Mouse (Mus musculus): Measurements from ENCODE around the gene Fbxo3. TPM values are rescaled to one million over a fixed set of nuclear protein-coding genes. Genes with fewer than 3 reads are reported as not detected.

The Fbxo3 gene
- polyA plus RNA-seq, 1 experiment = 27.4 TPM

- TF ChIP-seq POLR2A (IDR thresholded peaks at IDR 0.05; ENCODE audit: control insufficient read depth, low read depth, low read length) (no peak), CTCF (IDR thresholded peaks at IDR 0.05; ENCODE audit: control insufficient read depth, insufficient read depth, insufficient replicate concordance, low read depth, low read length) (no peak)
- Histone ChIP-seq H3K36me3 (ENCODE audit: control insufficient read depth, insufficient read depth, low read length) (peaks cover 5% of the 10 kb centered on the region), H3K27ac (ENCODE audit: control insufficient read depth, insufficient read depth, low read depth, low read length) (no peak overlapping the region), H3K27me3 (ENCODE audit: control insufficient read depth, insufficient read depth, low read length) (no peaks in the 10 kb centered on the region), H3K4me1 (ENCODE audit: control insufficient read depth, insufficient read depth, low read length) (no peaks in the 10 kb centered on the region), H3K4me3 (ENCODE audit: control insufficient read depth, low read depth, low read length) (no peak overlapping the region)
Observed at GRCm38 (mm10) chr2:104036316-104036715, 8.8 kb downstream of the Fbxo3 start.

GRCm38 (mm10) chr2:104038236-104038635 lies 10.7 kb downstream of the Fbxo3 start:
- TF ChIP-seq CTCF (IDR thresholded peaks at IDR 0.05; ENCODE audit: control insufficient read depth, insufficient read depth, insufficient replicate concordance, low read depth, low read length) (no peak), POLR2A (IDR thresholded peaks at IDR 0.05; ENCODE audit: control insufficient read depth, low read depth, low read length) (no peak)
- Histone ChIP-seq H3K27me3 (ENCODE audit: control insufficient read depth, insufficient read depth, low read length) (no peaks in the 10 kb centered on the region), H3K4me1 (ENCODE audit: control insufficient read depth, insufficient read depth, low read length) (no peaks in the 10 kb centered on the region), H3K4me3 (ENCODE audit: control insufficient read depth, low read depth, low read length) (no peak overlapping the region), H3K27ac (ENCODE audit: control insufficient read depth, insufficient read depth, low read depth, low read length) (no peak overlapping the region), H3K36me3 (ENCODE audit: control insufficient read depth, insufficient read depth, low read length) (peaks cover 5% of the 10 kb centered on the region)

- TF ChIP-seq CTCF (IDR thresholded peaks at IDR 0.05; ENCODE audit: control insufficient read depth, insufficient read depth, insufficient replicate concordance, low read depth, low read length) = no peak
- TF ChIP-seq POLR2A (IDR thresholded peaks at IDR 0.05; ENCODE audit: control insufficient read depth, low read depth, low read length) = no peak
- no peaks in the 10 kb centered on the region for H3K27me3 ChIP-seq (ENCODE audit: control insufficient read depth, insufficient read depth, low read length)
- no peak overlapping the region for H3K4me3 ChIP-seq (ENCODE audit: control insufficient read depth, low read depth, low read length)
- 0 out of 2 replicates have a peak, but pooled peaks cover 2% of the 10 kb centered on the region for H3K4me1 ChIP-seq (ENCODE audit: control insufficient read depth, insufficient read depth, low read length)
- H3K36me3 ChIP-seq (ENCODE audit: control insufficient read depth, insufficient read depth, low read length) = peaks cover 2% of the 10 kb centered on the region
- no peak overlapping the region for H3K27ac ChIP-seq (ENCODE audit: control insufficient read depth, insufficient read depth, low read depth, low read length)
Observed at GRCm38 (mm10) chr2:104041632-104042031, 14.1 kb downstream of the Fbxo3 start.

GRCm38 (mm10) chr2:104042766-104043165 lies 15.2 kb downstream of the Fbxo3 start:
- Histone ChIP-seq H3K27me3 (ENCODE audit: control insufficient read depth, insufficient read depth, low read length) (no peaks in the 10 kb centered on the region), H3K4me1 (ENCODE audit: control insufficient read depth, insufficient read depth, low read length) (0 out of 2 replicates have a peak, but pooled peaks cover 2% of the 10 kb centered on the region), H3K4me3 (ENCODE audit: control insufficient read depth, low read depth, low read length) (no peak overlapping the region), H3K36me3 (ENCODE audit: control insufficient read depth, insufficient read depth, low read length) (peaks cover 2% of the 10 kb centered on the region), H3K27ac (ENCODE audit: control insufficient read depth, insufficient read depth, low read depth, low read length) (no peak overlapping the region)
- TF ChIP-seq CTCF (IDR thresholded peaks at IDR 0.05; ENCODE audit: control insufficient read depth, insufficient read depth, insufficient replicate concordance, low read depth, low read length) (no peak), POLR2A (IDR thresholded peaks at IDR 0.05; ENCODE audit: control insufficient read depth, low read depth, low read length) (no peak)

- H3K4me3 ChIP-seq (ENCODE audit: control insufficient read depth, low read depth, low read length) = peak overlapping the region; percentile 18; the same call in 1 of the 2 replicates
- H3K27ac ChIP-seq (ENCODE audit: control insufficient read depth, insufficient read depth, low read depth, low read length) = peak overlapping the region; percentile 78
- no peaks in the 10 kb centered on the region for H3K27me3 ChIP-seq (ENCODE audit: control insufficient read depth, insufficient read depth, low read length)
- H3K4me1 ChIP-seq (ENCODE audit: control insufficient read depth, insufficient read depth, low read length) = 0 out of 2 replicates have a peak, but pooled peaks cover 2% of the 10 kb centered on the region
- peaks cover 2% of the 10 kb centered on the region for H3K36me3 ChIP-seq (ENCODE audit: control insufficient read depth, insufficient read depth, low read length)
- TF ChIP-seq POLR2A (IDR thresholded peaks at IDR 0.05; ENCODE audit: control insufficient read depth, low read depth, low read length) = no peak
- TF ChIP-seq CTCF (IDR thresholded peaks at IDR 0.05; ENCODE audit: control insufficient read depth, insufficient read depth, insufficient replicate concordance, low read depth, low read length) = no peak
Observed at GRCm38 (mm10) chr2:104043624-104044478, 16.3 kb downstream of the Fbxo3 start.

GRCm38 (mm10) chr2:104044479-104045080 lies 17.1 kb downstream of the Fbxo3 start:
- H3K4me3 ChIP-seq (ENCODE audit: control insufficient read depth, low read depth, low read length) = no peak overlapping the region

GRCm38 (mm10) chr2:104058381-104058780 lies 30.9 kb downstream of the Fbxo3 start:
- Histone ChIP-seq H3K4me1 (ENCODE audit: control insufficient read depth, insufficient read depth, low read length) (no peaks in the 10 kb centered on the region), H3K27ac (ENCODE audit: control insufficient read depth, insufficient read depth, low read depth, low read length) (no peak overlapping the region), H3K4me3 (ENCODE audit: control insufficient read depth, low read depth, low read length) (no peak overlapping the region), H3K27me3 (ENCODE audit: control insufficient read depth, insufficient read depth, low read length) (no peaks in the 10 kb centered on the region), H3K36me3 (ENCODE audit: control insufficient read depth, insufficient read depth, low read length) (peaks cover 1% of the 10 kb centered on the region)
- TF ChIP-seq CTCF (IDR thresholded peaks at IDR 0.05; ENCODE audit: control insufficient read depth, insufficient read depth, insufficient replicate concordance, low read depth, low read length) = no peak
- no peak for TF ChIP-seq POLR2A (IDR thresholded peaks at IDR 0.05; ENCODE audit: control insufficient read depth, low read depth, low read length)

More at GRCm38 (mm10) chr2:104044479-104045080, 17.1 kb downstream of the Fbxo3 start:
- Histone ChIP-seq H3K27me3 (ENCODE audit: control insufficient read depth, insufficient read depth, low read length) (no peaks in the 10 kb centered on the region), H3K27ac (ENCODE audit: control insufficient read depth, insufficient read depth, low read depth, low read length) (no peak overlapping the region), H3K4me1 (ENCODE audit: control insufficient read depth, insufficient read depth, low read length) (0 out of 2 replicates have a peak, but pooled peaks cover 2% of the 10 kb centered on the region), H3K36me3 (ENCODE audit: control insufficient read depth, insufficient read depth, low read length) (peaks cover 2% of the 10 kb centered on the region)
- TF ChIP-seq POLR2A (IDR thresholded peaks at IDR 0.05; ENCODE audit: control insufficient read depth, low read depth, low read length) (no peak), CTCF (IDR thresholded peaks at IDR 0.05; ENCODE audit: control insufficient read depth, insufficient read depth, insufficient replicate concordance, low read depth, low read length) (no peak)

Data from testis, adult 2 months (tissue).